Mouse (Mus musculus) heart, postnatal 0 days (tissue): ENCODE measurements around the gene Traf3ip2.

Source experiments
- CTCF ChIP-seq: IDR thresholded peaks from 2 replicates; pipeline ENCODE4 v1.5.1; 2016; ENCODE audit warnings: antibody characterized with exemption, control low read depth, low read depth
- EP300 ChIP-seq: IDR thresholded peaks from 2 replicates; pipeline ENCODE4 v1.6.1; 2016; ENCODE audit warnings: antibody characterized with exemption, low read depth

DNA sequence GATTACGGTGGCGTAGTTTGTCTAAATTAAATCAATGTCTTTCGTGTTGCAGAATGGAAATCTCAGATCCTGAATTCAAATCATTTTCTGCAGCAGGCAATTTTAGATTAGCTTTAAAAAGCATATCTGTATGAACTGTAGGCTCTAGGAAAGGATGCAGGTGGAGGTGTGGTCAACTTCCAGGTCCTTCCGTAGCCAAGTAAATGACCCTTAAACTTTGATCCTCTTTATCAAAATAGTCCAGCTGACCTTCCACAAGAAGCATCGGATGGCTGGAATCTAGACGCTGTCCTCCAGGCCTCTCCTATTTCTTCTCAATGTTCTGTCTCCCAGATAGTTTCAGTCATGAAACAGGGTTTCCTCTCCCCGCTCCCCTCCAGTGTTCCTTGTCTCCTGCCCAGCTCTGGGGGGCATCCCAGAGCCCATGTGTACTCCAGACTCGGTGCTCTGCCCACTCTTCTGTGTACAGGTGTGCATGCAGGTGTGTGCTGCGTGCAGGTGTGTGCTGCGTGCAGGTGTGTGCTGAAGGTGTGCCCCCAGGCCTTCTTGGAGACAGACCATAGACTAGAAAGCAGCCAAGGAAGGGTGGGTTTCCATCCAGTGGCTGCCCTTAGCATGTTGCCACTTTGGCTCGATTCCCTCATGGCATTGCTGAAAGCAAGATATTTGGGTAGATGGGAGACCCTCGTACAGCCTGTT is 2.9 kb downstream of the Traf3ip2 start:
- no peak for TF ChIP-seq CTCF
- no peak for TF ChIP-seq EP300
